Mouse (Mus musculus) yolk sac, embryonic 10.5 days (tissue): ENCODE results near the gene Exoc4.

Source experiments
- DNase-seq: peaks from one replicate; pipeline ENCODE4 v3.0.0-alpha.2; 2017; ENCODE audit warnings: low spot score

Exoc4 gene

GRCm38 (mm10) chr6:33763970-33764369 is 515.1 kb downstream of the Exoc4 start:
- DNase-seq, result no peak

GRCm38 (mm10) chr6:33769251-33769650 is 520.4 kb downstream of the Exoc4 start:
- DNase-seq, result no peak

- no peak for DNase-seq
These were observed 521.1 kb downstream of the Exoc4 start for GRCm38 (mm10) chr6:33770021-33770420.

GRCm38 (mm10) chr6:33772551-33773315 is 523.8 kb downstream of the Exoc4 start:
- no peak for DNase-seq

GRCm38 (mm10) chr6:33792604-33793003 is 543.7 kb downstream of the Exoc4 start:
- no peak for DNase-seq

GRCm38 (mm10) chr6:33801254-33801653 is 552.4 kb downstream of the Exoc4 start:
- no peak for DNase-seq

GRCm38 (mm10) chr6:33803481-33804098 is 554.7 kb downstream of the Exoc4 start:
- DNase-seq, result no peak

GRCm38 (mm10) chr6:33804775-33805174 is 555.9 kb downstream of the Exoc4 start:
- DNase-seq, result no peak

- no peak for DNase-seq
These were observed 557.3 kb downstream of the Exoc4 start for GRCm38 (mm10) chr6:33806072-33806782.

GRCm38 (mm10) chr6:33814386-33814785 is 565.5 kb downstream of the Exoc4 start:
- DNase-seq, result no peak

- DNase-seq, result no peak
These were observed 574.3 kb downstream of the Exoc4 start for GRCm38 (mm10) chr6:33823171-33823570.

GRCm38 (mm10) chr6:33823777-33824302 is 575.0 kb downstream of the Exoc4 start:
- no peak for DNase-seq

- no peak for DNase-seq
These were observed 579.6 kb downstream of the Exoc4 start for GRCm38 (mm10) chr6:33828499-33828898.

- DNase-seq, result no peak
These were observed 580.4 kb downstream of the Exoc4 start for GRCm38 (mm10) chr6:33829261-33829660.

GRCm38 (mm10) chr6:33831276-33831675 is 582.4 kb downstream of the Exoc4 start:
- no peak for DNase-seq

- no peak for DNase-seq
These were observed 584.1 kb downstream of the Exoc4 start for GRCm38 (mm10) chr6:33832978-33833377.

- no peak for DNase-seq
These were observed 587.3 kb downstream of the Exoc4 start for GRCm38 (mm10) chr6:33836048-33836780.

- no peak for DNase-seq
These were observed 594.0 kb downstream of the Exoc4 start for GRCm38 (mm10) chr6:33842901-33843300.

GRCm38 (mm10) chr6:33859049-33859448 is 610.2 kb downstream of the Exoc4 start:
- DNase-seq, result no peak

GRCm38 (mm10) chr6:33865752-33866151 is 616.9 kb downstream of the Exoc4 start:
- no peak for DNase-seq

GRCm38 (mm10) chr6:33866901-33867580 is 618.2 kb downstream of the Exoc4 start:
- DNase-seq, result no peak
